Mouse (Mus musculus): ENCODE results near the gene Mov10l1.

Mov10l1 gene

GRCm38 (mm10) chr15:89076156-89076731 lies 93.5 kb downstream of the Mov10l1 start:
- peak; percentile 62 for DNase-seq

- DNase-seq, result peak; percentile 80
These were observed 95.6 kb downstream of the Mov10l1 start for GRCm38 (mm10) chr15:89078208-89078836.

GRCm38 (mm10) chr15:89083906-89084305 lies 101.2 kb downstream of the Mov10l1 start:
- DNase-seq, result no peak

- no peak for DNase-seq
These were observed 102.1 kb downstream of the Mov10l1 start for GRCm38 (mm10) chr15:89084826-89085225.

GRCm38 (mm10) chr15:89088607-89089247 lies 106.0 kb downstream of the Mov10l1 start, which contains the start of gene Selenoo:
Gene Selenoo (plus strand): TSS chr15:89089084.
- peak; percentile 86 for DNase-seq

- DNase-seq, result peak; percentile 39
These were observed 106.7 kb downstream of the Mov10l1 start for GRCm38 (mm10) chr15:89089248-89090051.

- no peak for DNase-seq
These were observed 108.0 kb downstream of the Mov10l1 start for GRCm38 (mm10) chr15:89090662-89091061.

- no peak for DNase-seq
These were observed 109.5 kb downstream of the Mov10l1 start for GRCm38 (mm10) chr15:89092181-89092580.

GRCm38 (mm10) chr15:89097450-89097849 lies 114.7 kb downstream of the Mov10l1 start:
- no peak for DNase-seq

GRCm38 (mm10) chr15:89098616-89099015 lies 115.9 kb downstream of the Mov10l1 start:
- no peak for DNase-seq

GRCm38 (mm10) chr15:89100823-89101222 lies 118.1 kb downstream of the Mov10l1 start:
- DNase-seq, result no peak

- no peak for DNase-seq
These were observed 119.9 kb downstream of the Mov10l1 start for GRCm38 (mm10) chr15:89102646-89103045.

- no peak for DNase-seq
These were observed 121.2 kb downstream of the Mov10l1 start for GRCm38 (mm10) chr15:89103921-89104320.

- DNase-seq, result no peak
These were observed 121.7 kb downstream of the Mov10l1 start for GRCm38 (mm10) chr15:89104425-89104824.
